Mouse (Mus musculus) limb, embryonic 10.5 days (tissue): Measurements from ENCODE around the gene Camk1. TPM values are rescaled to one million over a fixed set of nuclear protein-coding genes. Genes with fewer than 3 reads are reported as not detected.

Experiments
- DNase-seq: peaks from one replicate; pipeline ENCODE4 v3.0.0-alpha.2; 2017; ENCODE audit warnings: low spot score
- H3K27ac ChIP-seq: fragments of 300-500 bp; sonication (generic); 2 replicates; pipeline ENCODE4 v1.5.1; 2016; ENCODE audit warnings: mild to moderate bottlenecking
- H3K27me3 ChIP-seq: fragments of 300-500 bp; sonication (generic); 2 replicates; pipeline ENCODE4 v1.6.1; 2016; ENCODE audit warnings: low read depth, mild to moderate bottlenecking; ENCODE audit not compliant: poor library complexity, severe bottlenecking
- H3K36me3 ChIP-seq: fragments of 300-500 bp; sonication (generic); 2 replicates; pipeline ENCODE4 v1.6.1; 2016; ENCODE audit warnings: mild to moderate bottlenecking, moderate library complexity
- H3K4me1 ChIP-seq: fragments of 300-500 bp; sonication (generic); 2 replicates; pipeline ENCODE4 v1.6.1; 2016
- H3K4me3 ChIP-seq: fragments of 300-500 bp; sonication (generic); 2 replicates; pipeline ENCODE4 v1.5.1; 2016; ENCODE audit warnings: mild to moderate bottlenecking, moderate library complexity
- H3K9me3 ChIP-seq: fragments of 300-500 bp; sonication (generic); replicated peaks from 2 replicates; pipeline ENCODE4 v1.6.1; 2016; ENCODE audit warnings: mild to moderate bottlenecking
- WGBS: fragments of 180-500 bp; shearing (Covaris S2); methylation state at CpG from one replicate; pipeline ENCODE4 v1.1.7; 2016; 5-methylcytosine and 5-hydroxymethylcytosine counted together
- polyA plus RNA-seq: library from polyadenylated mRNA; unstranded; fragments of >200 nt; fragmentation: Nextera tagmentation; extraction: Ambion mirVana; gene quantifications from 2 replicates; pipeline ENCODE4 v1.2.1, GENCODE M21; 2016

Camk1 gene
- polyA plus RNA-seq, 1 experiment from 2014 or later: 53.9 TPM

- no peaks in the 10 kb centered on the region for H3K27me3 ChIP-seq
- H3K9me3 ChIP-seq: no peaks in the 10 kb centered on the region
- H3K36me3 ChIP-seq: peaks cover 75% of the 10 kb centered on the region
- no peak for DNase-seq
- H3K4me3 ChIP-seq: no peak overlapping the region
- no peak overlapping the region for H3K27ac ChIP-seq
- 92% methylated on average over 4 of the region's 4 CpGs for WGBS
- H3K4me1 ChIP-seq: peaks cover 9% of the 10 kb centered on the region
Measured at GRCm38 (mm10) chr6:113373491-113373890, 29.7 kb upstream of the Camk1 start.

GRCm38 (mm10) chr6:113370194-113370929 lies 26.6 kb upstream of the Camk1 start:
- no peak for DNase-seq
- Histone ChIP-seq H3K4me1 (no peaks in the 10 kb centered on the region), H3K27me3 (no peaks in the 10 kb centered on the region), H3K4me3 (no peak overlapping the region), H3K27ac (no peak overlapping the region), H3K36me3 (peaks cover 84% of the 10 kb centered on the region), H3K9me3 (no peaks in the 10 kb centered on the region)
- 95% methylated on average over 20 of the region's 20 CpGs for WGBS

GRCm38 (mm10) chr6:113368577-113368976 lies 24.8 kb upstream of the Camk1 start:
- Histone ChIP-seq H3K36me3 (peaks cover 66% of the 10 kb centered on the region), H3K4me3 (no peak overlapping the region), H3K27ac (no peak overlapping the region), H3K4me1 (no peaks in the 10 kb centered on the region), H3K27me3 (no peaks in the 10 kb centered on the region), H3K9me3 (no peaks in the 10 kb centered on the region)
- DNase-seq: no peak
- 90% methylated on average over 5 of the region's 5 CpGs for WGBS

GRCm38 (mm10) chr6:113368124-113368523 lies 24.3 kb upstream of the Camk1 start:
- WGBS: 91% methylated on average over 7 of the region's 7 CpGs
- Histone ChIP-seq H3K4me1 (no peaks in the 10 kb centered on the region), H3K27me3 (no peaks in the 10 kb centered on the region), H3K9me3 (no peaks in the 10 kb centered on the region), H3K4me3 (no peak overlapping the region), H3K27ac (no peak overlapping the region), H3K36me3 (peaks cover 62% of the 10 kb centered on the region)
- DNase-seq: no peak

- Histone ChIP-seq H3K27ac (no peak overlapping the region), H3K4me1 (no peaks in the 10 kb centered on the region), H3K36me3 (peaks cover 56% of the 10 kb centered on the region), H3K9me3 (no peaks in the 10 kb centered on the region), H3K27me3 (no peaks in the 10 kb centered on the region), H3K4me3 (no peak overlapping the region)
- 100% methylated on average over 1 of the region's 1 CpGs for WGBS
- DNase-seq: no peak
Measured at GRCm38 (mm10) chr6:113367574-113367973, 23.8 kb upstream of the Camk1 start.

- DNase-seq: no peak
- peaks cover 47% of the 10 kb centered on the region for H3K36me3 ChIP-seq
- H3K27me3 ChIP-seq: no peaks in the 10 kb centered on the region
- H3K9me3 ChIP-seq: no peaks in the 10 kb centered on the region
- WGBS: 86% methylated on average over 6 of the region's 6 CpGs
- H3K4me3 ChIP-seq: no peak overlapping the region
- H3K27ac ChIP-seq: no peak overlapping the region
- H3K4me1 ChIP-seq: no peaks in the 10 kb centered on the region
Measured at GRCm38 (mm10) chr6:113366639-113367038, 22.9 kb upstream of the Camk1 start.

- peaks cover 27% of the 10 kb centered on the region for H3K36me3 ChIP-seq
- no peak for DNase-seq
- H3K4me3 ChIP-seq: no peak overlapping the region
- H3K27me3 ChIP-seq: no peaks in the 10 kb centered on the region
- H3K4me1 ChIP-seq: no peaks in the 10 kb centered on the region
- WGBS: 69% methylated on average over 8 of the region's 8 CpGs
- H3K27ac ChIP-seq: no peak overlapping the region
- H3K9me3 ChIP-seq: no peaks in the 10 kb centered on the region
Measured at GRCm38 (mm10) chr6:113364518-113365135, 20.8 kb upstream of the Camk1 start.

- WGBS: 90% methylated on average over 1 of the region's 1 CpGs
- no peak overlapping the region for H3K4me3 ChIP-seq
- DNase-seq: no peak
- no peak overlapping the region for H3K27ac ChIP-seq
- H3K27me3 ChIP-seq: no peaks in the 10 kb centered on the region
- H3K4me1 ChIP-seq: no peaks in the 10 kb centered on the region
- H3K36me3 ChIP-seq: peaks cover 12% of the 10 kb centered on the region
- no peaks in the 10 kb centered on the region for H3K9me3 ChIP-seq
Measured at GRCm38 (mm10) chr6:113362241-113362640, 18.5 kb upstream of the Camk1 start.

GRCm38 (mm10) chr6:113361476-113361875 lies 17.7 kb upstream of the Camk1 start:
- Histone ChIP-seq H3K27ac (no peak overlapping the region), H3K4me3 (no peak overlapping the region), H3K27me3 (no peaks in the 10 kb centered on the region), H3K4me1 (no peaks in the 10 kb centered on the region), H3K36me3 (peaks cover 5% of the 10 kb centered on the region), H3K9me3 (no peaks in the 10 kb centered on the region)
- DNase-seq: no peak
- 86% methylated on average over 4 of the region's 4 CpGs for WGBS

GRCm38 (mm10) chr6:113353696-113354095 lies 9.9 kb upstream of the Camk1 start:
- H3K9me3 ChIP-seq: no peaks in the 10 kb centered on the region
- H3K4me1 ChIP-seq: no peaks in the 10 kb centered on the region
- no peaks in the 10 kb centered on the region for H3K36me3 ChIP-seq
- no peaks in the 10 kb centered on the region for H3K27me3 ChIP-seq
- 76% methylated on average over 3 of the region's 3 CpGs for WGBS
- no peak overlapping the region for H3K4me3 ChIP-seq
- no peak for DNase-seq
- H3K27ac ChIP-seq: no peak overlapping the region

GRCm38 (mm10) chr6:113352820-113353219 lies 9.0 kb upstream of the Camk1 start:
- H3K27me3 ChIP-seq: no peaks in the 10 kb centered on the region
- WGBS: 73% methylated on average over 3 of the region's 3 CpGs
- H3K9me3 ChIP-seq: no peaks in the 10 kb centered on the region
- no peak overlapping the region for H3K27ac ChIP-seq
- H3K4me1 ChIP-seq: no peaks in the 10 kb centered on the region
- no peaks in the 10 kb centered on the region for H3K36me3 ChIP-seq
- H3K4me3 ChIP-seq: no peak overlapping the region
- DNase-seq: no peak

GRCm38 (mm10) chr6:113351653-113352052 lies 7.9 kb upstream of the Camk1 start:
- Histone ChIP-seq H3K36me3 (no peaks in the 10 kb centered on the region), H3K4me3 (no peak overlapping the region), H3K27ac (no peak overlapping the region), H3K4me1 (no peaks in the 10 kb centered on the region), H3K9me3 (no peaks in the 10 kb centered on the region), H3K27me3 (no peaks in the 10 kb centered on the region)
- 72% methylated on average over 10 of the region's 10 CpGs for WGBS
- DNase-seq: no peak

- DNase-seq: no peak
- WGBS: 91% methylated on average over 1 of the region's 1 CpGs
Measured at GRCm38 (mm10) chr6:113351161-113351560, 7.4 kb upstream of the Camk1 start.

More at GRCm38 (mm10) chr6:113351161-113351560, 7.4 kb upstream of the Camk1 start:
- Histone ChIP-seq H3K4me3 (no peak overlapping the region), H3K27me3 (no peaks in the 10 kb centered on the region), H3K27ac (no peak overlapping the region), H3K9me3 (no peaks in the 10 kb centered on the region), H3K36me3 (no peaks in the 10 kb centered on the region), H3K4me1 (no peaks in the 10 kb centered on the region)
